Mouse (Mus musculus): ENCODE data around the gene Zfp568. TPM values are rescaled to one million over a fixed set of nuclear protein-coding genes. Genes with fewer than 3 reads are reported as not detected.

The Zfp568 gene
- total and polyA plus RNA-seq, 3 experiments = 10.6 to 12.6 (median 11.5) TPM

Other genes starting within 250 kb of the Zfp568 start
- gene Zfp84, start 215.4 kb upstream of the Zfp568 start, total RNA-seq (2012; rRNA removed) = 9.6 and 10.4 TPM in 2 replicates
- 8.5 and 9.2 TPM in 2 replicates for gene Zfp84, start 215.4 kb upstream of the Zfp568 start, total RNA-seq (2014; rRNA removed)
- 7.7 and 7.9 TPM in 2 replicates for gene Zfp84, start 215.4 kb upstream of the Zfp568 start, polyA plus RNA-seq (2012; ENCODE audit: insufficient read length, low read depth)
- 0.50 and 0.76 TPM in 2 replicates for gene Zfp30, start 200.0 kb upstream of the Zfp568 start, total RNA-seq (2012; rRNA removed)
- 0.54 TPM in 2 replicates for gene Zfp30, start 200.0 kb upstream of the Zfp568 start, total RNA-seq (2014; rRNA removed)
- gene Zfp30, start 200.0 kb upstream of the Zfp568 start, polyA plus RNA-seq (2012; ENCODE audit: insufficient read length, low read depth) = 0.45 and 0.76 TPM in 2 replicates
- 7.6 and 7.8 TPM in 2 replicates for gene Zfp790, start 167.8 kb upstream of the Zfp568 start, total RNA-seq (2012; rRNA removed)
- gene Zfp790, start 167.8 kb upstream of the Zfp568 start, total RNA-seq (2014; rRNA removed) = 4.1 and 5.8 TPM in 2 replicates
- gene Zfp790, start 167.8 kb upstream of the Zfp568 start, polyA plus RNA-seq (2012; ENCODE audit: insufficient read length, low read depth) = 4.4 and 4.6 TPM in 2 replicates
- 10.9 and 12.6 TPM in 2 replicates for gene Zfp940, start 130.3 kb upstream of the Zfp568 start, total RNA-seq (2012; rRNA removed)
- gene Zfp940, start 130.3 kb upstream of the Zfp568 start, total RNA-seq (2014; rRNA removed) = 16.5 and 19.7 TPM in 2 replicates
- gene Zfp940, start 130.3 kb upstream of the Zfp568 start, polyA plus RNA-seq (2012; ENCODE audit: insufficient read length, low read depth) = 13.3 and 16.3 TPM in 2 replicates
- gene Zfp420, start 124.0 kb upstream of the Zfp568 start, total RNA-seq (2012; rRNA removed) = 2.9 and 3.3 TPM in 2 replicates
- gene Zfp420, start 124.0 kb upstream of the Zfp568 start, total RNA-seq (2014; rRNA removed) = 4.6 and 4.8 TPM in 2 replicates
- gene Zfp420, start 124.0 kb upstream of the Zfp568 start, polyA plus RNA-seq (2012; ENCODE audit: insufficient read length, low read depth) = 2.5 and 2.9 TPM in 2 replicates
- 8.4 and 9.1 TPM in 2 replicates for gene Zfp27, start 77.4 kb upstream of the Zfp568 start, total RNA-seq (2012; rRNA removed)
- 9.0 and 9.1 TPM in 2 replicates for gene Zfp27, start 77.4 kb upstream of the Zfp568 start, total RNA-seq (2014; rRNA removed)
- 8.6 and 9.7 TPM in 2 replicates for gene Zfp27, start 77.4 kb upstream of the Zfp568 start, polyA plus RNA-seq (2012; ENCODE audit: insufficient read length, low read depth)
- gene Zfp383, start 75.7 kb upstream of the Zfp568 start, total RNA-seq (2012; rRNA removed) = 3.4 and 3.5 TPM in 2 replicates
- gene Zfp383, start 75.7 kb upstream of the Zfp568 start, total RNA-seq (2014; rRNA removed) = 3.4 and 3.9 TPM in 2 replicates
- gene Zfp383, start 75.7 kb upstream of the Zfp568 start, polyA plus RNA-seq (2012; ENCODE audit: insufficient read length, low read depth) = 2.7 and 3.1 TPM in 2 replicates
- gene Zfp74, start 29.9 kb upstream of the Zfp568 start, total RNA-seq (2012; rRNA removed) = 4.3 and 4.7 TPM in 2 replicates
- gene Zfp74, start 29.9 kb upstream of the Zfp568 start, total RNA-seq (2014; rRNA removed) = 3.8 and 4.1 TPM in 2 replicates
- 6.7 and 6.9 TPM in 2 replicates for gene Zfp74, start 29.9 kb upstream of the Zfp568 start, polyA plus RNA-seq (2012; ENCODE audit: insufficient read length, low read depth)
- gene Zfp14, start 67.4 kb downstream of the Zfp568 start, total RNA-seq (2012; rRNA removed) = 0.34 TPM in 2 replicates
- 0.34 and 0.96 TPM in 2 replicates for gene Zfp14, start 67.4 kb downstream of the Zfp568 start, total RNA-seq (2014; rRNA removed)
- gene Zfp14, start 67.4 kb downstream of the Zfp568 start, polyA plus RNA-seq (2012; ENCODE audit: insufficient read length, low read depth) = 0.31 and 0.54 TPM in 2 replicates
- gene Zfp82, start 88.9 kb downstream of the Zfp568 start, total RNA-seq (2012; rRNA removed) = 6.9 and 7.0 TPM in 2 replicates
- 7.1 TPM in 2 replicates for gene Zfp82, start 88.9 kb downstream of the Zfp568 start, total RNA-seq (2014; rRNA removed)
- gene Zfp82, start 88.9 kb downstream of the Zfp568 start, polyA plus RNA-seq (2012; ENCODE audit: insufficient read length, low read depth) = 4.5 and 4.9 TPM in 2 replicates
- gene Gm26920, start 106.5 kb downstream of the Zfp568 start, total RNA-seq (2012; rRNA removed) = 0.50 TPM in 1 of 2 replicates, not detected in the other
- not detected in 2 replicates for gene Gm26920, start 106.5 kb downstream of the Zfp568 start, total RNA-seq (2014; rRNA removed)
- gene Gm26920, start 106.5 kb downstream of the Zfp568 start, polyA plus RNA-seq (2012; ENCODE audit: insufficient read length, low read depth) = 1.1 TPM in 1 of 2 replicates, not detected in the other
- gene Zfp566, start 106.6 kb downstream of the Zfp568 start, total RNA-seq (2012; rRNA removed) = 5.5 and 6.5 TPM in 2 replicates
- 3.5 and 4.9 TPM in 2 replicates for gene Zfp566, start 106.6 kb downstream of the Zfp568 start, total RNA-seq (2014; rRNA removed)
- 9.1 TPM in 2 replicates for gene Zfp566, start 106.6 kb downstream of the Zfp568 start, polyA plus RNA-seq (2012; ENCODE audit: insufficient read length, low read depth)
- gene Zfp260, start 110.8 kb downstream of the Zfp568 start, total RNA-seq (2012; rRNA removed) = 11.1 and 11.4 TPM in 2 replicates
- gene Zfp260, start 110.8 kb downstream of the Zfp568 start, total RNA-seq (2014; rRNA removed) = 18.1 and 19.6 TPM in 2 replicates
- 11.5 and 13.7 TPM in 2 replicates for gene Zfp260, start 110.8 kb downstream of the Zfp568 start, polyA plus RNA-seq (2012; ENCODE audit: insufficient read length, low read depth)
- gene Zfp382, start 138.0 kb downstream of the Zfp568 start, total RNA-seq (2012; rRNA removed) = 4.7 and 5.7 TPM in 2 replicates
- gene Zfp382, start 138.0 kb downstream of the Zfp568 start, total RNA-seq (2014; rRNA removed) = 3.9 and 4.7 TPM in 2 replicates
- 2.1 and 3.3 TPM in 2 replicates for gene Zfp382, start 138.0 kb downstream of the Zfp568 start, polyA plus RNA-seq (2012; ENCODE audit: insufficient read length, low read depth)
- 43.1 and 45.1 TPM in 2 replicates for gene Zfp146, start 185.8 kb downstream of the Zfp568 start, total RNA-seq (2012; rRNA removed)
- gene Zfp146, start 185.8 kb downstream of the Zfp568 start, total RNA-seq (2014; rRNA removed) = 44.5 and 45.0 TPM in 2 replicates
- 42.0 and 47.8 TPM in 2 replicates for gene Zfp146, start 185.8 kb downstream of the Zfp568 start, polyA plus RNA-seq (2012; ENCODE audit: insufficient read length, low read depth)
- gene Cox7a1, start 200.2 kb downstream of the Zfp568 start, total RNA-seq (2012; rRNA removed) = 5.5 and 14.0 TPM in 2 replicates
- gene Cox7a1, start 200.2 kb downstream of the Zfp568 start, total RNA-seq (2014; rRNA removed) = 9.9 and 15.2 TPM in 2 replicates
- gene Cox7a1, start 200.2 kb downstream of the Zfp568 start, polyA plus RNA-seq (2012; ENCODE audit: insufficient read length, low read depth) = 1.6 and 4.2 TPM in 2 replicates
- 85.8 and 101 TPM in 2 replicates for gene Capns1, start 214.9 kb downstream of the Zfp568 start, total RNA-seq (2012; rRNA removed)
- 207 and 219 TPM in 2 replicates for gene Capns1, start 214.9 kb downstream of the Zfp568 start, total RNA-seq (2014; rRNA removed)
- 218 and 233 TPM in 2 replicates for gene Capns1, start 214.9 kb downstream of the Zfp568 start, polyA plus RNA-seq (2012; ENCODE audit: insufficient read length, low read depth)
- 83.6 and 101 TPM in 2 replicates for gene Polr2i, start 248.0 kb downstream of the Zfp568 start, total RNA-seq (2012; rRNA removed)
- gene Polr2i, start 248.0 kb downstream of the Zfp568 start, total RNA-seq (2014; rRNA removed) = 55.0 and 62.9 TPM in 2 replicates
- 74.2 and 75.4 TPM in 2 replicates for gene Polr2i, start 248.0 kb downstream of the Zfp568 start, polyA plus RNA-seq (2012; ENCODE audit: insufficient read length, low read depth)
- 89.6 and 109 TPM in 2 replicates for gene Tbcb, start 248.3 kb downstream of the Zfp568 start, total RNA-seq (2012; rRNA removed)
- gene Tbcb, start 248.3 kb downstream of the Zfp568 start, total RNA-seq (2014; rRNA removed) = 54.9 and 57.7 TPM in 2 replicates
- gene Tbcb, start 248.3 kb downstream of the Zfp568 start, polyA plus RNA-seq (2012; ENCODE audit: insufficient read length, low read depth) = 79.9 and 86.3 TPM in 2 replicates

All from CH12.LX (cell line).